Comparison of ENCODE assay signal across 33 mouse cellular contexts in genomic region chr4:63582580-63582979, GRCm38 (mm10). TPM values are rescaled to one million over a fixed set of nuclear protein-coding genes. Genes with fewer than 3 reads are reported as not detected.
DNase-seq lines count a peak whose midpoint lies in the region; ATAC-seq and TF ChIP-seq lines count a peak whose summit lies in the region.
"Had no signal": no experiment of that assay in that cellular context is flagged by ENCODE, and none has a peak within 500 bp of the region (broad histone marks: within the 10 kb centered on the region; RNA-seq: fewer than 3 reads in every experiment).

No protein-coding gene starts in this region.

- no peak for ATAC-seq in forebrain, embryonic 13.5 days
- peak; percentile 86 for ATAC-seq in embryonic facial prominence, embryonic 12.5 days (ENCODE audit: insufficient number of reproducible peaks, insufficient read depth, low FRiP score, low TSS enrichment)
- peak; percentile 81 for ATAC-seq in limb, embryonic 11.5 days (ENCODE audit: insufficient number of reproducible peaks, low FRiP score, low TSS enrichment, low read depth)
- ATAC-seq: activated CD4-positive, CD25-positive, alpha-beta regulatory T cell, adult 4 months; CD4-positive, CD25-positive, alpha-beta regulatory T cell, adult 4 months; hindbrain, embryonic 16.5 days had no signal

- H3K36me3 ChIP-seq in forebrain, embryonic 10.5 days (replicated peaks): peaks cover 15% of the 10 kb centered on the region
- 0 out of 2 replicates have a peak, but pooled peaks cover 2% of the 10 kb centered on the region for H3K36me3 ChIP-seq in forebrain, embryonic 13.5 days (ENCODE audit: poor library complexity, severe bottlenecking)
- H3K36me3 ChIP-seq in embryonic facial prominence, embryonic 12.5 days: peaks cover 4% of the 10 kb centered on the region; the same call in 1 of the 2 replicates
- peaks cover 4% of the 10 kb centered on the region; the same call in 1 of the 2 replicates for H3K36me3 ChIP-seq in limb, embryonic 11.5 days (ENCODE audit: control insufficient read depth, insufficient read depth, low read length)
- H3K36me3 ChIP-seq: midbrain, embryonic 12.5 days had no signal

- peak overlapping the region; percentile 69 for H3K27ac ChIP-seq in forebrain, embryonic 10.5 days
- H3K27ac ChIP-seq in forebrain, embryonic 13.5 days: no peak overlapping the region
- H3K27ac ChIP-seq in embryonic facial prominence, embryonic 12.5 days: peak overlapping the region; percentile 83
- H3K27ac ChIP-seq in limb, embryonic 11.5 days (replicated peaks; ENCODE audit: low read depth, low read length): peak overlapping the region; percentile 84
- H3K27ac ChIP-seq in gastrocnemius, adult 2 months: no peak overlapping the region
- H3K27ac ChIP-seq: heart, embryonic 13.5 days; kidney, postnatal 0 days; layer of hippocampus, adult 2 months; liver, embryonic 15.5 days; macrophage; midbrain, embryonic 12.5 days had no signal

- peaks cover 26% of the 10 kb centered on the region for H3K4me1 ChIP-seq in forebrain, embryonic 10.5 days
- peaks cover 8% of the 10 kb centered on the region for H3K4me1 ChIP-seq in forebrain, embryonic 13.5 days
- peaks cover 17% of the 10 kb centered on the region for H3K4me1 ChIP-seq in embryonic facial prominence, embryonic 12.5 days
- H3K4me1 ChIP-seq in limb, embryonic 11.5 days (ENCODE audit: control insufficient read depth, insufficient read depth, low read length): peaks cover 20% of the 10 kb centered on the region
- H3K4me1 ChIP-seq: liver, embryonic 15.5 days had no signal

- intact Hi-C loops in gastrocnemius, adult 2 months (cut with DNase I): no loop called here

- H3K4me2 ChIP-seq in forebrain, embryonic 13.5 days: no peak overlapping the region
- no peak overlapping the region for H3K4me2 ChIP-seq in embryonic facial prominence, embryonic 12.5 days (replicated peaks)
- no peak overlapping the region for H3K4me2 ChIP-seq in limb, embryonic 11.5 days (ENCODE audit: low read depth, severe bottlenecking)
- H3K4me2 ChIP-seq: heart, embryonic 13.5 days; liver, embryonic 15.5 days; midbrain, embryonic 12.5 days had no signal

- no peak overlapping the region for H3K9ac ChIP-seq in forebrain, embryonic 13.5 days
- H3K9ac ChIP-seq in embryonic facial prominence, embryonic 12.5 days: no peak overlapping the region
- H3K9ac ChIP-seq in limb, embryonic 11.5 days (ENCODE audit: low read length): no peak overlapping the region
- H3K9ac ChIP-seq: heart, embryonic 13.5 days; liver, embryonic 15.5 days; midbrain, embryonic 12.5 days had no signal

- H3K9me3 ChIP-seq in forebrain, embryonic 10.5 days: peaks cover 5% of the 10 kb centered on the region; the same call in 1 of the 2 replicates
- H3K9me3 ChIP-seq in forebrain, embryonic 13.5 days (replicated peaks): peaks cover 5% of the 10 kb centered on the region; the same call in 1 of the 2 replicates
- H3K9me3 ChIP-seq in embryonic facial prominence, embryonic 12.5 days: 0 out of 2 replicates have a peak, but pooled peaks cover under 1% of the 10 kb centered on the region
- peaks cover under 1% of the 10 kb centered on the region; the same call in 1 of the 2 replicates for H3K9me3 ChIP-seq in limb, embryonic 11.5 days (ENCODE audit: control insufficient read depth, low read length)
- H3K9me3 ChIP-seq: liver, embryonic 15.5 days had no signal

- TF ChIP-seq CTCF in gastrocnemius, adult 2 months (IDR thresholded peaks at IDR 0.05): no peak

- WGBS in forebrain, embryonic 10.5 days: 55% methylated on average over 5 of the region's 5 CpGs
- 62% methylated on average over 5 of the region's 5 CpGs for WGBS in forebrain, embryonic 13.5 days
- 6% methylated on average over 5 of the region's 5 CpGs for WGBS in embryonic facial prominence, embryonic 12.5 days
- 5% methylated on average over 5 of the region's 5 CpGs for WGBS in limb, embryonic 11.5 days

- no peaks in the 10 kb centered on the region for H3K27me3 ChIP-seq in forebrain, embryonic 10.5 days (ENCODE audit: poor library complexity, severe bottlenecking)
- H3K27me3 ChIP-seq in forebrain, embryonic 13.5 days: no peaks in the 10 kb centered on the region
- H3K27me3 ChIP-seq in embryonic facial prominence, embryonic 12.5 days: no peaks in the 10 kb centered on the region
- H3K27me3 ChIP-seq in limb, embryonic 11.5 days (ENCODE audit: control insufficient read depth, insufficient read depth, low read length): no peaks in the 10 kb centered on the region
- H3K27me3 ChIP-seq: heart, embryonic 13.5 days; liver, embryonic 15.5 days; midbrain, embryonic 12.5 days had no signal

- no peak overlapping the region for H3K4me3 ChIP-seq in forebrain, embryonic 10.5 days
- H3K4me3 ChIP-seq in forebrain, embryonic 13.5 days: no peak overlapping the region
- no peak overlapping the region for H3K4me3 ChIP-seq in embryonic facial prominence, embryonic 12.5 days
- H3K4me3 ChIP-seq in limb, embryonic 11.5 days (ENCODE audit: low read depth, low read length): no peak overlapping the region
- H3K4me3 ChIP-seq in gastrocnemius, adult 2 months: no peak overlapping the region
- H3K4me3 ChIP-seq: heart, embryonic 13.5 days; layer of hippocampus, adult 2 months; liver, embryonic 15.5 days; midbrain, embryonic 12.5 days had no signal

- DNase-seq in forebrain, embryonic 10.5 days (ENCODE audit: extremely low spot score, low spot score): peak; percentile 50
- DNase-seq in embryo, embryonic 10 days (ENCODE audit: low spot score): peak; percentile 83
- peak; percentile 84 for DNase-seq in limb, embryonic 11.5 days (ENCODE audit: low spot score)
- no peak for DNase-seq in cerebellum, adult 11-12 months
- DNase-seq in gastrocnemius, adult 2 months: no peak
- DNase-seq in left cerebral cortex, adult 11 months (ENCODE audit: low spot score): no peak
- DNase-seq: adrenal gland, postnatal 14 days; cerebellum, adult 11 months; gastrocnemius, postnatal 14 days; heart, adult 18-20 months; kidney, adult 11 months; layer of hippocampus, postnatal 36 days; left cerebral cortex, postnatal 4 days; spleen, adult 18-20 months; thymus, adult 2 months had no signal

RNA-seq across cellular contexts. Expression of gene Gm11213, which starts 22.5 kb away (rescaled TPM):
- not detected in 2 replicates for polyA plus RNA-seq in forebrain, embryonic 10.5 days (2016; fragmentation: Nextera tagmentation; extraction: Ambion mirVana)
- polyA plus RNA-seq in forebrain, embryonic 13.5 days (2015; fragmentation: Nextera tagmentation; extraction: Ambion mirVana): not detected in 2 replicates
- not detected in 2 replicates for polyA plus RNA-seq in embryonic facial prominence, embryonic 12.5 days (2016; fragmentation: Nextera tagmentation; extraction: Ambion mirVana)
- polyA plus RNA-seq in limb, embryonic 11.5 days (2014; fragmentation: Nextera tagmentation; extraction: Ambion mirVana): not detected in 2 replicates
- not detected for total RNA-seq in gastrocnemius, adult 2 months (2021)
- total RNA-seq: adrenal gland, postnatal 14 days; ES-E14; gastrocnemius, postnatal 14 days; heart, adult 18-20 months; heart, postnatal 25 days; layer of hippocampus, adult 2 months; layer of hippocampus, postnatal 36 days; left cerebral cortex, postnatal 4 days had no signal
- polyA plus RNA-seq: activated CD4-positive, CD25-positive, alpha-beta regulatory T cell, adult 4 months; brain, embryonic 14.5 days; CD4-positive, CD25-positive, alpha-beta regulatory T cell, adult 4 months; heart, embryonic 13.5 days; hindbrain, embryonic 16.5 days; kidney, postnatal 0 days; liver, embryonic 15.5 days; lung, embryonic 16.5 days; macrophage; midbrain, embryonic 12.5 days; neural tube, embryonic 14.5 days; stomach, embryonic 14.5 days; thymus, adult 2 months; urinary bladder, adult 2 months had no signal

RNA-seq across cellular contexts. Expression of gene Tmem268, which starts 24.0 kb away (rescaled TPM):
- polyA plus RNA-seq in forebrain, embryonic 10.5 days (2016; fragmentation: Nextera tagmentation; extraction: Ambion mirVana): 9.1 and 9.5 TPM in 2 replicates
- polyA plus RNA-seq in forebrain, embryonic 13.5 days (2015; fragmentation: Nextera tagmentation; extraction: Ambion mirVana): 4.4 and 4.7 TPM in 2 replicates
- polyA plus RNA-seq in embryonic facial prominence, embryonic 12.5 days (2016; fragmentation: Nextera tagmentation; extraction: Ambion mirVana): 9.8 and 11.6 TPM in 2 replicates
- polyA plus RNA-seq in limb, embryonic 11.5 days (2014; fragmentation: Nextera tagmentation; extraction: Ambion mirVana): 10.4 and 10.8 TPM in 2 replicates
- total RNA-seq in gastrocnemius, adult 2 months (2021): 10 to 100 TPM; 13.3 to 14.7 TPM

RNA-seq across cellular contexts. Expression of gene Atp6v1g1, which starts 38.0 kb away (rescaled TPM):
- polyA plus RNA-seq in forebrain, embryonic 10.5 days (2016; fragmentation: Nextera tagmentation; extraction: Ambion mirVana): 234 and 239 TPM in 2 replicates
- polyA plus RNA-seq in forebrain, embryonic 13.5 days (2015; fragmentation: Nextera tagmentation; extraction: Ambion mirVana): 444 and 467 TPM in 2 replicates
- polyA plus RNA-seq in embryonic facial prominence, embryonic 12.5 days (2016; fragmentation: Nextera tagmentation; extraction: Ambion mirVana): 302 TPM in 2 replicates
- polyA plus RNA-seq in limb, embryonic 11.5 days (2014; fragmentation: Nextera tagmentation; extraction: Ambion mirVana): 277 and 294 TPM in 2 replicates
- 100 to 1,000 TPM; 212 to 239 TPM for total RNA-seq in gastrocnemius, adult 2 months (2021)

RNA-seq across cellular contexts. Expression of gene Tex48, which starts 39.6 kb away (rescaled TPM):
- not detected in 2 replicates for polyA plus RNA-seq in forebrain, embryonic 10.5 days (2016; fragmentation: Nextera tagmentation; extraction: Ambion mirVana)
- not detected in 2 replicates for polyA plus RNA-seq in forebrain, embryonic 13.5 days (2015; fragmentation: Nextera tagmentation; extraction: Ambion mirVana)
- not detected in 2 replicates for polyA plus RNA-seq in embryonic facial prominence, embryonic 12.5 days (2016; fragmentation: Nextera tagmentation; extraction: Ambion mirVana)
- polyA plus RNA-seq in limb, embryonic 11.5 days (2014; fragmentation: Nextera tagmentation; extraction: Ambion mirVana): not detected in 2 replicates
- total RNA-seq in gastrocnemius, adult 2 months (2021): not detected
- total RNA-seq: adrenal gland, postnatal 14 days; ES-E14; gastrocnemius, postnatal 14 days; heart, adult 18-20 months; heart, postnatal 25 days; layer of hippocampus, adult 2 months; layer of hippocampus, postnatal 36 days; left cerebral cortex, postnatal 4 days had no signal
- polyA plus RNA-seq: activated CD4-positive, CD25-positive, alpha-beta regulatory T cell, adult 4 months; brain, embryonic 14.5 days; CD4-positive, CD25-positive, alpha-beta regulatory T cell, adult 4 months; heart, embryonic 13.5 days; hindbrain, embryonic 16.5 days; kidney, postnatal 0 days; liver, embryonic 15.5 days; lung, embryonic 16.5 days; macrophage; midbrain, embryonic 12.5 days; neural tube, embryonic 14.5 days; stomach, embryonic 14.5 days; urinary bladder, adult 2 months had no signal

Comparison
In these comparisons a context has a peak if more than half of its experiments do, and no peak if none do; other contexts are left out.
1. H3K27ac ChIP-seq: peak in forebrain, embryonic 10.5 days (single experiment), embryonic facial prominence, embryonic 12.5 days (single experiment) and limb, embryonic 11.5 days (single experiment); none in forebrain, embryonic 13.5 days (single experiment) and gastrocnemius, adult 2 months (single experiment).
2. DNase-seq: peak in forebrain, embryonic 10.5 days (single experiment), embryo, embryonic 10 days (single experiment) and limb, embryonic 11.5 days (single experiment); none in cerebellum, adult 11-12 months (single experiment), gastrocnemius, adult 2 months (single experiment) and left cerebral cortex, adult 11 months (single experiment).